Mouse (Mus musculus): ENCODE results near the gene Slc7a10.
"Not testable (repeated sequence)": the region's sequence is repeated elsewhere in the genome, so short reads cannot be mapped to it uniquely, and the experiment has no call there.

The Slc7a10 gene

DNA sequence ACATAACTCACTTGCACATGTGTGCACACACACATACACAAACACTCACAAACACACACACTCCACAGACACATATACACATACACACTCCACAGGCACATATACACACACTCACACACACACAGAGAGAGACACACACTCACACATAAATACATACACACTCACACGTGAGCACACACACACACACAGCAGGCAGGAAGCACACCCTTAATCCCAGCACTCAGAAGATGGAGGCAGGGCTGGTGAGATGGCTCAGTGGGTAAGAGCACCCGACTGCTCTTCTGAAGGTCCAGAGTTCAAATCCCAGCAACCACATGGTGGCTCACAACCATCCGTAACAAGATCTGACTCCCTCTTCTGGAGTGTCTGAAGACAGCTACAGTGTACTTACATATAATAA lies 51.8 kb downstream of the Slc7a10 start:
- not testable (repeated sequence) for DNase-seq (ENCODE audit: low spot score in 2 of 2)

Data from frontal cortex, postnatal 14 days (tissue).